Mouse (Mus musculus) hindbrain, embryonic 10.5 days (tissue): ENCODE data around the gene Brwd1. TPM values are rescaled to one million over a fixed set of nuclear protein-coding genes. Genes with fewer than 3 reads are reported as not detected.
"Not testable (repeated sequence)": the region's sequence is repeated elsewhere in the genome, so short reads cannot be mapped to it uniquely, and the experiment has no call there.

Experiments
- DNase-seq: peaks from one replicate; pipeline ENCODE4 v3.0.0-alpha.2; 2017; ENCODE audit warnings: low spot score
- H3K27ac ChIP-seq: fragments of 300-500 bp; sonication (generic); 2 replicates; pipeline ENCODE4 v1.5.1; 2016; ENCODE audit warnings: mild to moderate bottlenecking, moderate library complexity
- H3K27me3 ChIP-seq: fragments of 300-500 bp; sonication (generic); 2 replicates; pipeline ENCODE4 v1.6.1; 2016; ENCODE audit warnings: mild to moderate bottlenecking; ENCODE audit not compliant: poor library complexity, insufficient read depth, severe bottlenecking
- H3K36me3 ChIP-seq: fragments of 300-500 bp; sonication (generic); 2 replicates; pipeline ENCODE4 v1.6.1; 2016; ENCODE audit warnings: mild to moderate bottlenecking, moderate library complexity
- H3K4me1 ChIP-seq: fragments of 300-500 bp; sonication (generic); replicated peaks from 2 replicates; pipeline ENCODE4 v1.6.1; 2016; ENCODE audit warnings: mild to moderate bottlenecking
- H3K4me3 ChIP-seq: fragments of 300-500 bp; sonication (generic); 2 replicates; pipeline ENCODE4 v1.5.1; 2016; ENCODE audit warnings: mild to moderate bottlenecking, moderate library complexity
- H3K9me3 ChIP-seq: fragments of 300-500 bp; sonication (generic); 2 replicates; pipeline ENCODE4 v1.6.1; 2016; ENCODE audit warnings: mild to moderate bottlenecking, moderate library complexity
- WGBS: fragments of 180-500 bp; shearing (Covaris S2); methylation state at CpG from one replicate; pipeline ENCODE4 v1.1.7; 2016; 5-methylcytosine and 5-hydroxymethylcytosine counted together
- polyA plus RNA-seq: library from polyadenylated mRNA; unstranded; fragments of >200 nt; fragmentation: Nextera tagmentation; extraction: Ambion mirVana; gene quantifications from 2 replicates; pipeline ENCODE4 v1.2.1, GENCODE M21; 2016

Brwd1 gene
- polyA plus RNA-seq, 1 experiment from 2014 or later, result 164 TPM

GRCm38 (mm10) chr16:95994576-95994975 is 87.8 kb downstream of the Brwd1 start:
- Histone ChIP-seq H3K4me1 (peaks cover 16% of the 10 kb centered on the region), H3K36me3 (peaks cover 51% of the 10 kb centered on the region)
- WGBS, result 91% methylated on average over 4 of the region's 4 CpGs
- H3K4me3 ChIP-seq, H3K27ac ChIP-seq, DNase-seq, H3K9me3 ChIP-seq, H3K27me3 ChIP-seq: not testable (repeated sequence)

DNA sequence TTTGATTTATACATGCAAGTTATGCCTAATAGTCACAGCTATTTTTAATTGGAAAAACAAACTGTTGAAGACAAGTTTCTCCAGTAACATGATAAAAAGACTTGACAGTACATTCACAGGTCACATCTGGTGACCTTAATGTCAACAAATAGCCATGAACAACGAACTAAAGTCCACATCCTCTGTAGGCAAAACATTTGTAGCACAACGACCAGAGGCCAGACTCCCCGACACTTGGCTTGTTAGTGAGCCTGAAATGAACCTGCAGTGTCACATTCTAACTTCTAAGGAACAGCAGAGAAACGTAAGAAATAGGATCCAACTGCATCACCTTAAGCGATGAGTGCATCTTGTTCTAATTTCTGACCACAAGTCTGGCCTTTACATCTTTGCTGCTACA is 89.7 kb downstream of the Brwd1 start:
- 71% methylated on average over 5 of the region's 5 CpGs for whole genome bisulfite sequencing

DNA sequence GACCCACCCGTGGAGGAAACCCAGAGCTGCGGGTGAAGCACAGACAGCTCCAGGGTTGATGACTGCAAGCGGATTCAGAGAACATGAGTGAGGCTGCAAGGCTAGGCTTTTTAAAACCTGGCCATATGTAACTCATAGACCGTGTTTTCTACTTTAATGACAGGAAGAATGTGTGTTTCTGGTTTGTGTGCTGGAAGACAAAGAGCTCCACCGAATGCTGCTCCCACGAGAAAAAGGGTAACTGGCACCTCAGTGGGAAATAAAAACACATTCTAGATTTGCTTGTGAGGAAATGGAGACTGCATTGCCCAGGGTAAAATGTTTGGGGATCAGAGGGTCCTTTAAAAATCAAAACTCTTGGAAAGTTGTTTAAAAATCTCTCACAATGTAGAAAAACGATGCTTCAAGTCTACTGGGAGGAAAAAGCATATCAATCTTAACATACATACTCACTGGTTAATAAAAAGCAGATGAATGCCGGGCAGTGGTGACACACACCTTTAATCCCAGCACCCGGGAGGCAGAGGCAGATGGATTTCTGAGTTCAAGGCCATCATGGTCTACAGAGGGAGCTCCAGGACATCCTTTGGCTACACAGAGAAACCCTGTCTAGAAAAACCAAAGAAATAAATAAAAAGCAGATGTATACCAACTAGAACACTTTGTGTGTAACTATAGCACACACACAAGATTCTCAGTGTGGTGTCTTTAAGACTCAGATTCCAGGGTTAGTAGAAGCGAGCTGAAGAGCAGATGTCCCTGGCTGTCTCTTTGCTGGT is 91.0 kb downstream of the Brwd1 start:
- peaks cover 49% of the 10 kb centered on the region for H3K36me3 ChIP-seq
- H3K4me3 ChIP-seq, result peak overlapping the region; percentile 84
- no peaks in the 10 kb centered on the region for H3K27me3 ChIP-seq
- peak overlapping the region; percentile 92 for H3K27ac ChIP-seq
- no peaks in the 10 kb centered on the region for H3K9me3 ChIP-seq
- 11% methylated on average over 10 of the region's 10 CpGs for WGBS
- peak; percentile 13 for DNase-seq
- peaks cover 16% of the 10 kb centered on the region for H3K4me1 ChIP-seq

More for the DNA sequence above, 89.7 kb downstream of the Brwd1 start:
- no peaks in the 10 kb centered on the region for H3K27me3 ChIP-seq
- no peaks in the 10 kb centered on the region for H3K9me3 ChIP-seq
- H3K27ac ChIP-seq, result no peak overlapping the region
- peaks cover 48% of the 10 kb centered on the region for H3K36me3 ChIP-seq
- H3K4me1 ChIP-seq, result peaks cover 16% of the 10 kb centered on the region
- DNase-seq, result no peak
- H3K4me3 ChIP-seq, result no peak overlapping the region

- no peaks in the 10 kb centered on the region for H3K27me3 ChIP-seq
- H3K36me3 ChIP-seq, result peaks cover 51% of the 10 kb centered on the region
- peak within 1 kb of the TSS; percentile 92 for H3K27ac ChIP-seq
- under 1% methylated on average over 62 of the region's 62 CpGs for WGBS
- peak within 1 kb of the TSS; percentile 84 for H3K4me3 ChIP-seq
- H3K4me1 ChIP-seq, result peaks cover 16% of the 10 kb centered on the region
- DNase-seq, result peak; percentile 95
- H3K9me3 ChIP-seq, result no peaks in the 10 kb centered on the region
These were observed 91.7 kb downstream of the Brwd1 start, which contains the start of gene Psmg1 for GRCm38 (mm10) chr16:95990462-95991121. Gene Psmg1 (minus strand): TSS chr16:95990960.

DNA sequence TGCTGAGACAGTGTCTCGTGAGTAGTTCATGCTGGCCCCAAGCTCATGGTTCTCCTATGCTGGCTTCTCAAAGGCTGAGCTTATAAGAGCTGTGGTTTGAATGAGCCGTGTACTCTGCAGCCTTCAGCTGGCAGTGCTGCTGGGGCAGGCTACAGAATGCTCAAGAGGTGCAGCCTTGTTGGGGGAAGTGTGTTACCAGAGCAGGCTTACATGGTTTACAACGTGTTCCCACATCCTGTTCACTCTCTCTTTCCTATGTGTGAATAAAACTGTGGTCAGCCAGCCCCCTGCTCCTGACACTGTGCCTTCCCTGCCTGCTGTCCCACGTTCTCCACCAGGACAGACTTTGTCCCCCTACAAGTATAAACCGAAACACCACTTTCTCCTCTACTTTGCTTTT is 97.4 kb downstream of the Brwd1 start:
- H3K36me3 ChIP-seq, result peaks cover 79% of the 10 kb centered on the region
- WGBS, result 91% methylated on average over 5 of the region's 5 CpGs
- H3K27ac ChIP-seq, result no peak overlapping the region
- peaks cover 2% of the 10 kb centered on the region for H3K4me1 ChIP-seq
- no peak for DNase-seq
- H3K4me3 ChIP-seq, result no peak overlapping the region
- H3K27me3 ChIP-seq, result no peaks in the 10 kb centered on the region
- no peaks in the 10 kb centered on the region for H3K9me3 ChIP-seq

DNA sequence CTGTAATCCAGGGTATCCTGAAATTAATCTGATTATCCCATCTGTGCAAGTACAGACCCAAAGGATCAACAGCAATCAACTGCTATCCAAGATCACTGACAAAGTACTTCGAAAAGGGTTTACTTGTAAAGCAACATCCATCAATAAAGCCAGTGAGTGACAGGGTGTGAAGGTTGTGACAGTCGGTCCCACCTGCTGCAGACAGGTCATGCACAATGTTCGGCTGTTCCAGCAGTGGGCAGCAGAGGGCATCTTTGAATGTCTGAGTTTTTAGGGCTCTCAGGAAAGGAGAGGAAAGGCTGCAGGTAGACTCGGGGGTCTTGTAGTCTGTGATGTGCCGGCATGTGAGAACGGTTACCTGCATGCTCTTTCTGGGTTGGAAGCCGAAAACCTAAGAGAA is 98.7 kb downstream of the Brwd1 start:
- Histone ChIP-seq H3K4me3 (no peak overlapping the region), H3K4me1 (no peaks in the 10 kb centered on the region), H3K27ac (no peak overlapping the region), H3K36me3 (peaks cover 85% of the 10 kb centered on the region), H3K9me3 (no peaks in the 10 kb centered on the region), H3K27me3 (no peaks in the 10 kb centered on the region)
- WGBS, result 84% methylated on average over 7 of the region's 7 CpGs
- peak; percentile 21 for DNase-seq

GRCm38 (mm10) chr16:95970841-95971240 is 111.5 kb downstream of the Brwd1 start:
- 76% methylated on average over 2 of the region's 2 CpGs for WGBS
- Histone ChIP-seq H3K9me3 (no peaks in the 10 kb centered on the region), H3K4me3 (no peak overlapping the region), H3K27ac (no peak overlapping the region), H3K36me3 (no peaks in the 10 kb centered on the region), H3K27me3 (no peaks in the 10 kb centered on the region), H3K4me1 (no peaks in the 10 kb centered on the region)
- DNase-seq, result no peak

- Histone ChIP-seq H3K9me3 (no peaks in the 10 kb centered on the region), H3K36me3 (no peaks in the 10 kb centered on the region), H3K27me3 (no peaks in the 10 kb centered on the region), H3K4me3 (no peak overlapping the region), H3K27ac (no peak overlapping the region), H3K4me1 (peaks cover 7% of the 10 kb centered on the region; the same call in 1 of the 2 replicates)
- no peak for DNase-seq
- 87% methylated on average over 11 of the region's 11 CpGs for WGBS
These were observed 114.9 kb downstream of the Brwd1 start for GRCm38 (mm10) chr16:95967455-95967854.

GRCm38 (mm10) chr16:95964427-95965023 is 117.8 kb downstream of the Brwd1 start:
- WGBS, result 58% methylated on average over 11 of the region's 11 CpGs
- DNase-seq, result peak; percentile 16
- H3K4me3 ChIP-seq, result no peak overlapping the region

DNA sequence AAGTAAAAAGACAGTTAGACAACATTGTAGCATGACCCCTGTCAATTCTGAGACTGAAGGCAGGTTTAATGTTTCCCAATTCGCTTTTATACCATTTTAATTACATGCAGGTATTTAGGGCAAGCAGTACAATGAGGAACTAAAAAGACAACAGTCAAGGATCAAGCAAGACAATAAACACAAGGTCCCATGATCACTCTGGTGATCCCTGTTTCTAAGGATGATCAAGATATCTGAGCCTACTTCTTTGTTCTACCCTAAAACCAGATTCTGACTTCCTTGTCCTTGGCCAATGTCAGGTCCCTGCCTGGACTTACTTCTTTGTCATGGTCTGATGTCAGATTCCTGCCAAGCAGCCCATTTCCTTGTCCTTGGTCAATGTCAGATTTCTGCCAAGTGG is 120.8 kb downstream of the Brwd1 start:
- not testable (repeated sequence) for H3K27ac ChIP-seq, H3K27me3 ChIP-seq, H3K4me1 ChIP-seq, H3K9me3 ChIP-seq, H3K36me3 ChIP-seq, DNase-seq, H3K4me3 ChIP-seq
- 63% methylated on average over 1 of the region's 1 CpGs for WGBS

More at GRCm38 (mm10) chr16:95964427-95965023, 117.8 kb downstream of the Brwd1 start:
- Histone ChIP-seq H3K27ac (no peak overlapping the region), H3K36me3 (no peaks in the 10 kb centered on the region), H3K27me3 (no peaks in the 10 kb centered on the region), H3K9me3 (no peaks in the 10 kb centered on the region), H3K4me1 (peaks cover 7% of the 10 kb centered on the region; the same call in 1 of the 2 replicates)

- H3K27me3 ChIP-seq, H3K4me3 ChIP-seq, H3K4me1 ChIP-seq, H3K27ac ChIP-seq, H3K9me3 ChIP-seq, DNase-seq, H3K36me3 ChIP-seq: not testable (repeated sequence)
- 88% methylated on average over 2 of the region's 2 CpGs for WGBS
These were observed 121.6 kb downstream of the Brwd1 start for GRCm38 (mm10) chr16:95960689-95961088.

DNA sequence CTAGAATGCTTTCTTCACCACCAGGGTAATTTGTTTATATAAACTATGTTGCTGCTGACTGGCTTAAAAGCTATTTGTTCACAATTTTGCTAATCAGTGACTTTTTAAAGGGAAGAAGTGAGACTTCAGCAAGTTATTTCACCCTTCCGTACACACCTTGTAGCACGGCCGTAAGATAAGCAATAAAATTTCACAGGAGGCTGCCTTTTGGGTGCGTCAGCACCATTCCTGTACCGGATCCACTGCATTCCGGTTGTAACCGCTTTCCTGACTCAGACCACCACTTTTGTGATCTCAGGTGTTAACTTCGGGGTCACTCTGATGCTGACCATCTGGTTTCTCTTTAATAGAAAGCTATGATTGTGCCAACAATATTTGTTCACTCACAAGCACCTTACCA is 124.2 kb downstream of the Brwd1 start:
- no peak overlapping the region for H3K27ac ChIP-seq
- H3K36me3 ChIP-seq, result no peaks in the 10 kb centered on the region
- no peaks in the 10 kb centered on the region for H3K27me3 ChIP-seq
- WGBS, result 92% methylated on average over 8 of the region's 8 CpGs
- H3K9me3 ChIP-seq, result peaks cover 5% of the 10 kb centered on the region; the same call in 1 of the 2 replicates
- no peak for DNase-seq
- no peak overlapping the region for H3K4me3 ChIP-seq
- H3K4me1 ChIP-seq, result peaks cover 5% of the 10 kb centered on the region; the same call in 1 of the 2 replicates

DNA sequence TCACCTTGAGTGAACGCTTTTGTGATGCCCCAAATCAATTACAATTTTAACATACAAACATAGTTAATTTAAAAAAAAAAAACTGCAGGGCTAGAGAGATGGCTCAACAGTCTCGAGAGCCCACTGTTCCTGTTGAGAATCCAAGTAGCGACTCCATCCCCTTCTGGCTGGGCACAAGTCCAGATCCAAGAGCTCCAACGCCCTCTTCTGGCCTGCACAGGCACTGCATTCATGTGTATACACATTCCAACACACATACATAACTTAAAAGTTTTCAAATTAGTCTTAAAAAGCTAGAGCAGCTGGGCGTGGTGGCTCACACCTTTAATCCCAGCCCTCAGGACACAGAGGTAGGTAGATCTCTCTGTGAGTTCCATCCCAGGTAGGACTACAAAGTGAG is 125.7 kb downstream of the Brwd1 start:
- peaks cover 5% of the 10 kb centered on the region; the same call in 1 of the 2 replicates for H3K9me3 ChIP-seq
- no peaks in the 10 kb centered on the region for H3K4me1 ChIP-seq
- no peaks in the 10 kb centered on the region for H3K27me3 ChIP-seq
- no peak for DNase-seq
- no peak overlapping the region for H3K27ac ChIP-seq
- WGBS, result 66% methylated on average over 5 of the region's 5 CpGs
- no peaks in the 10 kb centered on the region for H3K36me3 ChIP-seq
- H3K4me3 ChIP-seq, result no peak overlapping the region
